Mouse (Mus musculus): Measurements from ENCODE around the gene Gpd1. TPM values are rescaled to one million over a fixed set of nuclear protein-coding genes. Genes with fewer than 3 reads are reported as not detected.
"Not testable (repeated sequence)": the region's sequence is repeated elsewhere in the genome, so short reads cannot be mapped to it uniquely, and the experiment has no call there.

The Gpd1 gene
- polyA plus RNA-seq, 1 experiment, result 16.6 TPM

GRCm38 (mm10) chr15:99688712-99689111, 28.6 kb upstream of the Gpd1 start:
- Histone ChIP-seq H3K36me3 (ENCODE audit: control insufficient read depth, insufficient read depth, low read length) (no peaks in the 10 kb centered on the region), H3K27ac (ENCODE audit: control insufficient read depth, insufficient read depth, low read depth, low read length) (no peak overlapping the region), H3K4me1 (ENCODE audit: control insufficient read depth, insufficient read depth, low read length) (peaks cover 2% of the 10 kb centered on the region; the same call in 1 of the 2 replicates), H3K4me3 (ENCODE audit: control insufficient read depth, low read depth, low read length) (no peak overlapping the region), H3K27me3 (ENCODE audit: control insufficient read depth, insufficient read depth, low read length) (no peaks in the 10 kb centered on the region)
- TF ChIP-seq POLR2A (IDR thresholded peaks at IDR 0.05; ENCODE audit: control insufficient read depth, low read depth, low read length) (no peak), CTCF (IDR thresholded peaks at IDR 0.05; ENCODE audit: control insufficient read depth, insufficient read depth, insufficient replicate concordance, low read depth, low read length) (peak; percentile 76; the same call in 1 of the 2 replicates)

- no peak overlapping the region for H3K4me3 ChIP-seq (ENCODE audit: control insufficient read depth, low read depth, low read length)
- H3K36me3 ChIP-seq (ENCODE audit: control insufficient read depth, insufficient read depth, low read length), result no peaks in the 10 kb centered on the region
- H3K4me1 ChIP-seq (ENCODE audit: control insufficient read depth, insufficient read depth, low read length), result peaks cover 4% of the 10 kb centered on the region; the same call in 1 of the 2 replicates
Observed at GRCm38 (mm10) chr15:99690924-99691323, 26.4 kb upstream of the Gpd1 start.

GRCm38 (mm10) chr15:99691976-99692375, 25.3 kb upstream of the Gpd1 start:
- Histone ChIP-seq H3K27me3 (ENCODE audit: control insufficient read depth, insufficient read depth, low read length) (no peaks in the 10 kb centered on the region), H3K36me3 (ENCODE audit: control insufficient read depth, insufficient read depth, low read length) (no peaks in the 10 kb centered on the region), H3K4me3 (ENCODE audit: control insufficient read depth, low read depth, low read length) (no peak overlapping the region), H3K4me1 (ENCODE audit: control insufficient read depth, insufficient read depth, low read length) (peaks cover 4% of the 10 kb centered on the region; the same call in 1 of the 2 replicates), H3K27ac (ENCODE audit: control insufficient read depth, insufficient read depth, low read depth, low read length) (no peak overlapping the region)
- no peak for TF ChIP-seq POLR2A (IDR thresholded peaks at IDR 0.05; ENCODE audit: control insufficient read depth, low read depth, low read length)
- no peak for TF ChIP-seq CTCF (IDR thresholded peaks at IDR 0.05; ENCODE audit: control insufficient read depth, insufficient read depth, insufficient replicate concordance, low read depth, low read length)

More at GRCm38 (mm10) chr15:99690924-99691323, 26.4 kb upstream of the Gpd1 start:
- Histone ChIP-seq H3K27ac (ENCODE audit: control insufficient read depth, insufficient read depth, low read depth, low read length) (no peak overlapping the region), H3K27me3 (ENCODE audit: control insufficient read depth, insufficient read depth, low read length) (no peaks in the 10 kb centered on the region)
- TF ChIP-seq CTCF (IDR thresholded peaks at IDR 0.05; ENCODE audit: control insufficient read depth, insufficient read depth, insufficient replicate concordance, low read depth, low read length) (no peak), POLR2A (IDR thresholded peaks at IDR 0.05; ENCODE audit: control insufficient read depth, low read depth, low read length) (no peak)

- H3K4me1 ChIP-seq (ENCODE audit: control insufficient read depth, insufficient read depth, low read length), result peaks cover 11% of the 10 kb centered on the region
- TF ChIP-seq CTCF (IDR thresholded peaks at IDR 0.05; ENCODE audit: control insufficient read depth, insufficient read depth, insufficient replicate concordance, low read depth, low read length) (no peak), POLR2A (IDR thresholded peaks at IDR 0.05; ENCODE audit: control insufficient read depth, low read depth, low read length) (no peak)
Observed at GRCm38 (mm10) chr15:99697309-99697708, 20.0 kb upstream of the Gpd1 start.

DNA sequence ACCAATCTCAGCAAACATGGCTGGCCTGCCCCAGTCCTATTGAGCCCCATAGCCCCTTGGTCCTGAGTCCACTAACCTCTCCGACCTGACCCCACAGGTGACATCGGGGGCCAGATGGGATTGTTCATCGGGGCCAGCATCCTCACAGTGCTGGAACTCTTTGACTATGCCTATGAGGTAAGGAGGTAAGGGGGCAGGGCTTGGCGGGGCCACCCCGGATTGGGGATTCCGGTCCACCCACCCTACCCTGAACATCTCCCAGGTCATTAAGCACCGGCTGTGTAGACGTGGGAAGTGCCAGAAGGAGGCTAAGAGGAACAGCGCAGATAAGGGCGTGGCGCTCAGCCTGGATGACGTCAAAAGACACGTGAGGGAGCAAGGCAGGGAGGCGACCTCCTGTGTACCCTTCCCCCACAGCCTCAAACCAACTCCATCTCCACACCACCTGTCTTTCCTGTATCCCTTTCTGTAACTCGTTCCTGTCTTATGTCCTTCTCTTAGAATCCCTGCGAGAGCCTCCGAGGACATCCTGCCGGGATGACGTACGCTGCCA, 18.7 kb upstream of the Gpd1 start:
- TF ChIP-seq CTCF (IDR thresholded peaks at IDR 0.05; ENCODE audit: control insufficient read depth, insufficient read depth, insufficient replicate concordance, low read depth, low read length) (no peak), POLR2A (IDR thresholded peaks at IDR 0.05; ENCODE audit: control insufficient read depth, low read depth, low read length) (no peak)
- H3K36me3 ChIP-seq (ENCODE audit: control insufficient read depth, insufficient read depth, low read length), result no peaks in the 10 kb centered on the region
- H3K4me3 ChIP-seq (ENCODE audit: control insufficient read depth, low read depth, low read length), result no peak overlapping the region
- no peak overlapping the region for H3K27ac ChIP-seq (ENCODE audit: control insufficient read depth, insufficient read depth, low read depth, low read length)
- peaks cover 14% of the 10 kb centered on the region for H3K4me1 ChIP-seq (ENCODE audit: control insufficient read depth, insufficient read depth, low read length)
- no peaks in the 10 kb centered on the region for H3K27me3 ChIP-seq (ENCODE audit: control insufficient read depth, insufficient read depth, low read length)

More at GRCm38 (mm10) chr15:99697309-99697708, 20.0 kb upstream of the Gpd1 start:
- H3K4me3 ChIP-seq (ENCODE audit: control insufficient read depth, low read depth, low read length), result no peak overlapping the region
- no peaks in the 10 kb centered on the region for H3K36me3 ChIP-seq (ENCODE audit: control insufficient read depth, insufficient read depth, low read length)
- no peaks in the 10 kb centered on the region for H3K27me3 ChIP-seq (ENCODE audit: control insufficient read depth, insufficient read depth, low read length)
- H3K27ac ChIP-seq (ENCODE audit: control insufficient read depth, insufficient read depth, low read depth, low read length), result no peak overlapping the region

DNA sequence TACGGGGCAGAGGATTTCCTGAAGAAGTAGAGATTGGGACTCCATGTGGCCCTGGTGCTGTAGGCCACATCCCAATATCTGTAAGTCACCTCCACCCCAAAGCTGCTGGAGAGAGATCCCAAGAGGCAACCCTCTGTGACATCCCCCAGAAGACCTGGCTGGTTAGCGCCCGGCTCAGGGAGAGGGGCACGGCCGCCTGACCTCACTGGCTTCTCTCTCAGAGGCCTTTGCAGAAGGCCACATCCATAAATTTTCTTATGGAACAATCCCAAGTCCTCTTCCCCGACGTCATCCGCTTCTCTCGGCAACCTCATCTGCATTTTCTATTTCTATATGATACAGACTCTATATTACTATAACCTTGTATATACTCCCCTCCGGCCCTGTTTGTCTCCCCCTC, 17.6 kb upstream of the Gpd1 start:
- peaks cover 14% of the 10 kb centered on the region for H3K4me1 ChIP-seq (ENCODE audit: control insufficient read depth, insufficient read depth, low read length)
- H3K4me3 ChIP-seq (ENCODE audit: control insufficient read depth, low read depth, low read length), result no peak overlapping the region
- TF ChIP-seq CTCF (IDR thresholded peaks at IDR 0.05; ENCODE audit: control insufficient read depth, insufficient read depth, insufficient replicate concordance, low read depth, low read length) (no peak), POLR2A (IDR thresholded peaks at IDR 0.05; ENCODE audit: control insufficient read depth, low read depth, low read length) (no peak)
- no peak overlapping the region for H3K27ac ChIP-seq (ENCODE audit: control insufficient read depth, insufficient read depth, low read depth, low read length)
- peaks cover 3% of the 10 kb centered on the region for H3K36me3 ChIP-seq (ENCODE audit: control insufficient read depth, insufficient read depth, low read length)
- no peaks in the 10 kb centered on the region for H3K27me3 ChIP-seq (ENCODE audit: control insufficient read depth, insufficient read depth, low read length)

DNA sequence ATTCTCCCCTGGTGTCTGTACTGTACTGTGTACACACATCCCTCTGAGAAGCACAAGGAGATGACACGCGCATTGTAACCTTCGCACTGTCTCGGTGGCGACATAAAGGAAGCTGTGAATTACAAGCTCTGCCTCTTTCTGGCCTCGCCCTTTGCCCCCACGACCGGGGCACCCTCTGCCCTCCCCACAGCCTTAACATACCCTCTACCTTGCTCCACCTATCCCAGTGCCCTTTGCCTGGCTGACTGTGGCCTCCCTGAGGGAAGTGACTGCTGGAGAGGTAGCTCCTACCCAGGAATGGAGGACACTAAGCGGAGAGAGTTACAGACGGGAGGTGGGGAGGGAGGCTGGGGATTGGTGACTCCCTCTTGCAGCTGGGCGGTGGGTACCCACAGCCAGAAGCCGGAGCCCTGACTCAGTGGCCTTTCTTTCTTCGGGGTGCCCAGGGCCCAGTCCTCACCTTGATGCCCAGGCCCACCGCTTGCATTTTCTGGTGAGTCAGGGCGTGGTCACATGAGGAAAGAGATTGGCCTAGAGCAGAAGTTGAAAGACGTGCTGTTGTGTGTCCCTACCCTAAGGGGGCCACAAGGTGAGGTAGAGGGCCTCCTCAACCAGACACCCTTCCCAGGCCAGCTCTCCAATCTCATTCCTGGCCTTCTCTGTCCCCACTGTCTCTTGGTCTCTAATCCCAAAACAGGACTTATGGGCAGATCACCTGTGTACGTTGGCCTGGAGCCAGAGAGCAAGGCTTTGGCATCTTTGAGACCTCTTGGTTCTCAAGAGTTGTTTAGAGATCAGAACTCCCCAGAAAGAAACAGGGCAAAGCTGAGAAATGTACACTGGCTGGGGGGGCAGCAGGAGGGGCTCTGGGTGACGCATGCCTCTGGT, 16.9 kb upstream of the Gpd1 start:
- Histone ChIP-seq H3K4me1 (ENCODE audit: control insufficient read depth, insufficient read depth, low read length) (peaks cover 14% of the 10 kb centered on the region), H3K36me3 (ENCODE audit: control insufficient read depth, insufficient read depth, low read length) (peaks cover 3% of the 10 kb centered on the region), H3K27ac (ENCODE audit: control insufficient read depth, insufficient read depth, low read depth, low read length) (no peak overlapping the region), H3K4me3 (ENCODE audit: control insufficient read depth, low read depth, low read length) (no peak overlapping the region), H3K27me3 (ENCODE audit: control insufficient read depth, insufficient read depth, low read length) (no peaks in the 10 kb centered on the region)
- TF ChIP-seq CTCF (IDR thresholded peaks at IDR 0.05; ENCODE audit: control insufficient read depth, insufficient read depth, insufficient replicate concordance, low read depth, low read length) (no peak), POLR2A (IDR thresholded peaks at IDR 0.05; ENCODE audit: control insufficient read depth, low read depth, low read length) (no peak)

- H3K4me3 ChIP-seq (ENCODE audit: control insufficient read depth, low read depth, low read length), result peak overlapping the region; percentile 88
- peaks cover 14% of the 10 kb centered on the region for H3K4me1 ChIP-seq (ENCODE audit: control insufficient read depth, insufficient read depth, low read length)
- H3K36me3 ChIP-seq (ENCODE audit: control insufficient read depth, insufficient read depth, low read length); H3K27me3 ChIP-seq (ENCODE audit: control insufficient read depth, insufficient read depth, low read length); H3K27ac ChIP-seq (ENCODE audit: control insufficient read depth, insufficient read depth, low read depth, low read length): not testable (repeated sequence)
Observed at GRCm38 (mm10) chr15:99701640-99701998, 15.7 kb upstream of the Gpd1 start.

All from testis, adult 2 months (tissue).